Mouse (Mus musculus) brown adipose tissue, adult 24 weeks (tissue): ENCODE measurements at regions not wholly inside any gene's neighbourhood (a gene's known extent, or its start where the extent isn't known, plus 50 kb on each side); places are given as distances from the start of the nearest gene placed in this dataset.

Experiments used
- H3K27ac ChIP-seq: fragments of 200-500 bp; replicated peaks from 2 replicates; pipeline ENCODE4 v1.5.1; 2012; ENCODE audit warnings: low read depth, mild to moderate bottlenecking, low read length
- H3K4me1 ChIP-seq: fragments of 200-500 bp; 2 replicates; pipeline ENCODE4 v1.6.1; 2012; ENCODE audit warnings: low read length, mixed read lengths; ENCODE audit not compliant: control insufficient read depth, insufficient read depth, insufficient read length
- H3K4me3 ChIP-seq: fragments of 200-500 bp; 2 replicates; pipeline ENCODE4 v1.5.1; 2012; ENCODE audit warnings: low read depth, mild to moderate bottlenecking, low read length, moderate library complexity; ENCODE audit not compliant: insufficient read depth

- no peak overlapping the region for H3K4me3 ChIP-seq
- no peak overlapping the region for H3K27ac ChIP-seq
- no peaks in the 10 kb centered on the region for H3K4me1 ChIP-seq
Observed at GRCm38 (mm10) chr8:80204678-80205654, 147.2 kb upstream of the Hhip start.

GRCm38 (mm10) chr8:80203769-80204677 is 146.2 kb upstream of the Hhip start:
- no peak overlapping the region for H3K4me3 ChIP-seq
- H3K4me1 ChIP-seq = no peaks in the 10 kb centered on the region
- H3K27ac ChIP-seq = no peak overlapping the region

DNA sequence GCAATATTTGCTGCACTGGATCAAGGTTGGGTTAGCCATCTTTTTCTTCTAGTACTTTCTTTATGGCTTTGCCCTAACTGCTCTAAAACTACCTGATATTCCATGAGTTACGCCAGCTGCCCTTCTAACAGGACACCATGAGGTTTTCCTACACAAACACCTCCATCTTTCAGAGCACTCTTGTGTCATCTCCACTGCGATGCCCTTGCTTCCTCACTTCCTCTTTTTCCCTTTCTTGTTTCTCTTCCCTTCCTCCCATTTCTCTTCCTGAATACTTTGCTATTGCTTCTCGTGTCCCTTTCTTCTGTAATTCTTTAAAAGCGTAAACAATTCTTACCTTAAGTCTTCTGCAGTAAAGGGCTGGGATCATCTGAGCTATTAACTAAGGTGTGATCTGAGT is 139.9 kb upstream of the Hhip start:
- no peak overlapping the region for H3K4me3 ChIP-seq
- H3K27ac ChIP-seq = no peak overlapping the region
- no peaks in the 10 kb centered on the region for H3K4me1 ChIP-seq

DNA sequence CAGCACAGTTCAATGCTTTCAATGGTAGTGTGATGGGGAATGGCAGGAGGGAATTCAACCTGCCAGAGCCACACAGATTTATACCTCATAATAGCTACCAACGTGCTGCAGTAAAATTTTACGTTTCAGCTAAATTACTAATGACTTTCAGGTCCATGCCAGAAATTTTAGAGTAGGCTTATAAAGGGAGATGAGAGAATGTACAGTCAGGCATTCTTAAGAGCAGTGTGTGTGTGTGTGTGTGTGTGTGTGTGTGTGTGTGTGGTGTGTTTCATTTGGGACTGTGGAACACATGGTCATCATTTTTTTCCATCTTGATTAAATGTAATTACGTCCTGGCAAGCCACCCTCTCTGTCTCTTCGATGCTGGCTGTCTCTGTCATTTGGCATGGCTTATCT is 132.7 kb upstream of the Hhip start:
- Histone ChIP-seq H3K4me1 (no peaks in the 10 kb centered on the region), H3K4me3 (no peak overlapping the region), H3K27ac (no peak overlapping the region)

- Histone ChIP-seq H3K27ac (no peak overlapping the region), H3K4me1 (no peaks in the 10 kb centered on the region), H3K4me3 (no peak overlapping the region)
Observed at GRCm38 (mm10) chr8:80189797-80190509, 132.1 kb upstream of the Hhip start.

- H3K4me3 ChIP-seq = no peak overlapping the region
- H3K4me1 ChIP-seq = no peaks in the 10 kb centered on the region
- H3K27ac ChIP-seq = no peak overlapping the region
Observed at GRCm38 (mm10) chr8:80185286-80185685, 127.5 kb upstream of the Hhip start.

- H3K4me1 ChIP-seq = no peaks in the 10 kb centered on the region
- no peak overlapping the region for H3K4me3 ChIP-seq
- no peak overlapping the region for H3K27ac ChIP-seq
Observed at GRCm38 (mm10) chr8:80168688-80169087, 110.9 kb upstream of the Hhip start.

- Histone ChIP-seq H3K27ac (no peak overlapping the region), H3K4me3 (no peak overlapping the region), H3K4me1 (no peaks in the 10 kb centered on the region)
Observed at GRCm38 (mm10) chr8:80149458-80150083, 91.8 kb upstream of the Hhip start.

DNA sequence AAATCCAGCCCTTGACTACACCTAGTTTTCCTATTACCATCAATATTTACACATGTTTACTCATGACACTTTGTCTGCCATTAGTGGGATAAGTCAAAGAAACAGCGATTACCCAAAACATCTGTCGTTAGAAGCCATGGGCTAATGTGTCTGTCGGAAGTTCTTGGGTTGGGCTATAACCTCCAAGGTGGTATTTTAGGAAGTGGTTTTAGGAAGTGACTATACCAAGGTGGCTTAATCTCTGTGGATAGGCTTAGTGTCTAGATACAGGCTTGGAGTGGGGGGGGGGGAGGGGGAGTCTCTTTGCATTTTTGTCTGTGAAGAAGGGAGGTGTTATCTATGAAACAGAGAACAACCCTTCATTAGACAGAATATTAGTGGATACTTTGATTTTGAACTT is 90.1 kb upstream of the Hhip start:
- no peaks in the 10 kb centered on the region for H3K4me1 ChIP-seq
- no peak overlapping the region for H3K4me3 ChIP-seq

GRCm38 (mm10) chr8:80138481-80138880 is 80.7 kb upstream of the Hhip start:
- no peak overlapping the region for H3K27ac ChIP-seq
- H3K4me3 ChIP-seq = no peak overlapping the region
- H3K4me1 ChIP-seq = no peaks in the 10 kb centered on the region

More for the DNA sequence above, 90.1 kb upstream of the Hhip start:
- H3K27ac ChIP-seq = no peak overlapping the region

DNA sequence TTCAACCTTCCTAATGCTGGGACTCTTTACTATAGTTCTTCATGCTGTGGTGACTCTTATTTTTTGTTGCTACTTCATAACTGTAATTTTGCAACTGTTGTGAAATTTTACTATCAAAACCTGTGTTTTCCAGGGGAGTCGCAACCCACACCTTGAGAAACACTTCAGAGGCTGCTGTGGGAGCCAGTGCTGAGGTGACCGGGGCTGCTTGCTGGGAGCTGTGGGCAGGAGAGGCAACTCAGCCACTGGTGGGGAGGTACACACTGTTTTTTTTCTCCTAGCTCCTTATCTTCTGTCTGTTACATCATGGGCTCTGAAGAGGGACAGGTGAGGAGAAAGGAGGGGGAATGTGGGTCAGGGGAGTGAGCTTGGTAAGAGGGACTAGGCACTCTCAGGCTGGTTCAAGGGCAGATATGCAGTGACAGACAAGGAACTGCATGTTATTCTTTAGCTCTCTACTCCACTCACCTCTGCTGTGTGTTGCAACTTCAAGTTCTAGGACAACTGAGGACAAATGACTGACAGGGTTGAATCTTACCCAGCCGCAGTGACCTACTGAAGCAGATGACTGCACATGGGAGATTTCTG is 62.7 kb upstream of the Hhip start:
- no peaks in the 10 kb centered on the region for H3K4me1 ChIP-seq
- H3K4me3 ChIP-seq = no peak overlapping the region
- H3K27ac ChIP-seq = no peak overlapping the region

DNA sequence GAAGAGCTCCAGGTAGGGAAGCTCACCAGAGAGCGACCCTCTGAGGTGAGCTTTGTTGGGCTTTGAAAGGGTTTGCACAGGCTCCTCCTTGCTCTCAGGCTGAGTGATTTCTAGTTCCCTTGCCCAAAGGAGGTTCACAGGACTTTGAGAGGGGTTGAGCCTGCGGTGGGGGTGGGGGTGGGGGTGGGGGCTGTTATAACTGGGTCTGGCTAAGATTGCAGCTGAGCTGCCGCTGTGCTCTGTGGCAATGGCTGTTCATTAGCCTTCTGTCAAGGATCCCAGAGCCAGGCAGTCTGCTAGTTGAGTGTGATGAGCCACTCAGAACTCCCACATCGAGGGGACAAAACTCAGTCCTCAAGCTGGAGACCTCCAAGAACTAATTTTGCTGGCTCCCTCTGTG is 59.5 kb upstream of the Hhip start:
- H3K4me1 ChIP-seq = no peaks in the 10 kb centered on the region
- H3K27ac ChIP-seq = no peak overlapping the region
- H3K4me3 ChIP-seq = no peak overlapping the region
